In genomic region chr4:123577469-123578088, GRCm38 (mm10) we compare ENCODE assay signal across 14 mouse cellular contexts.
DNase-seq lines count a peak whose midpoint lies in the region; ATAC-seq and TF ChIP-seq lines count a peak whose summit lies in the region.
"Had no signal": no experiment of that assay in that cellular context is flagged by ENCODE, and none has a peak within 500 bp of the region (broad histone marks: within the 10 kb centered on the region; RNA-seq: fewer than 3 reads in every experiment).

No protein-coding gene starts in this region.

- no peak for TF ChIP-seq POLR2A in spleen, adult 2 months (IDR thresholded peaks at IDR 0.05; ENCODE audit: low read depth, low read length)
- no peak for TF ChIP-seq POLR2A in cerebellum, adult 2 months (IDR thresholded peaks at IDR 0.05; ENCODE audit: borderline replicate concordance, insufficient read depth, low read length)

- WGBS in embryonic facial prominence, embryonic 13.5 days = 37% methylated on average over 2 of the region's 2 CpGs
- WGBS in embryonic facial prominence, embryonic 10.5 days = 75% methylated on average over 2 of the region's 2 CpGs
- WGBS in spleen, adult 2 months = 1% methylated on average over 2 of the region's 2 CpGs
- 78% methylated on average over 2 of the region's 2 CpGs for WGBS in forebrain, embryonic 12.5 days
- 71% methylated on average over 2 of the region's 2 CpGs for WGBS in cerebellum, adult 2 months

- H3K9me3 ChIP-seq in embryonic facial prominence, embryonic 13.5 days = no peaks in the 10 kb centered on the region
- no peaks in the 10 kb centered on the region for H3K9me3 ChIP-seq in embryonic facial prominence, embryonic 10.5 days
- no peaks in the 10 kb centered on the region for H3K9me3 ChIP-seq in forebrain, embryonic 12.5 days
- H3K9me3 ChIP-seq: limb, embryonic 12.5 days had no signal

- peak overlapping the region; percentile 28; the same call in 1 of the 2 replicates for H3K27ac ChIP-seq in embryonic facial prominence, embryonic 13.5 days
- no peak overlapping the region for H3K27ac ChIP-seq in embryonic facial prominence, embryonic 10.5 days (replicated peaks)
- H3K27ac ChIP-seq in spleen, adult 2 months (ENCODE audit: insufficient read depth, low read length) = peak overlapping the region; percentile 88
- no peak overlapping the region for H3K27ac ChIP-seq in forebrain, embryonic 12.5 days
- no peak overlapping the region for H3K27ac ChIP-seq in cerebellum, adult 2 months (ENCODE audit: insufficient read depth, low read length)
- H3K27ac ChIP-seq: limb, embryonic 12.5 days had no signal

- no peaks in the 10 kb centered on the region for H3K27me3 ChIP-seq in embryonic facial prominence, embryonic 13.5 days
- no peaks in the 10 kb centered on the region for H3K27me3 ChIP-seq in embryonic facial prominence, embryonic 10.5 days (replicated peaks; ENCODE audit: low read depth, poor library complexity, severe bottlenecking)
- no peaks in the 10 kb centered on the region for H3K27me3 ChIP-seq in spleen, adult 2 months (ENCODE audit: control insufficient read depth, insufficient read depth, low read length)
- no peaks in the 10 kb centered on the region for H3K27me3 ChIP-seq in splenic B cell, adult 2 months (ENCODE audit: control insufficient read depth, insufficient read depth, low read length, poor library complexity, severe bottlenecking)
- no peaks in the 10 kb centered on the region for H3K27me3 ChIP-seq in forebrain, embryonic 12.5 days
- no peaks in the 10 kb centered on the region for H3K27me3 ChIP-seq in cerebellum, adult 2 months (ENCODE audit: control insufficient read depth, insufficient read depth, low read length)
- H3K27me3 ChIP-seq: limb, embryonic 12.5 days had no signal

- no peak for TF ChIP-seq CTCF in spleen, adult 2 months (IDR thresholded peaks at IDR 0.05; ENCODE audit: extremely low read depth, insufficient read depth, insufficient read length, insufficient replicate concordance)
- no peak for TF ChIP-seq CTCF in cerebellum, adult 2 months (IDR thresholded peaks at IDR 0.05; ENCODE audit: borderline replicate concordance, insufficient read depth, low read depth, low read length)

- DNase-seq in embryonic facial prominence, embryonic 10.5 days (ENCODE audit: low spot score) = no peak
- no peak for DNase-seq in spleen, adult 2 months (ENCODE audit: low read depth in 1 of 2, low spot score in 2 of 2)
- no peak for DNase-seq in spleen, postnatal 10 days (ENCODE audit: low spot score in 2 of 2)
- peak; percentile 50 for DNase-seq in splenic B cell, adult 2 months (ENCODE audit: low read depth, low spot score)
- no peak for DNase-seq in cerebellum, adult 2 months
- DNase-seq: cerebellum, postnatal 10 days; heart, postnatal 36 days; kidney, adult 2 months; lung, postnatal 14 days; spleen, adult 18-20 months had no signal

- H3K4me3 ChIP-seq in embryonic facial prominence, embryonic 13.5 days = no peak overlapping the region
- no peak overlapping the region for H3K4me3 ChIP-seq in embryonic facial prominence, embryonic 10.5 days
- H3K4me3 ChIP-seq in spleen, adult 2 months (ENCODE audit: extremely low read depth, insufficient read depth, insufficient read length) = no peak overlapping the region; the same call in 1 of the 2 replicates
- H3K4me3 ChIP-seq in forebrain, embryonic 12.5 days (replicated peaks) = no peak overlapping the region
- H3K4me3 ChIP-seq in cerebellum, adult 2 months (replicated peaks; ENCODE audit: insufficient read depth, low read depth, low read length) = no peak overlapping the region
- H3K4me3 ChIP-seq: limb, embryonic 12.5 days had no signal

- H3K4me1 ChIP-seq in embryonic facial prominence, embryonic 13.5 days = peaks cover 22% of the 10 kb centered on the region
- peaks cover 32% of the 10 kb centered on the region for H3K4me1 ChIP-seq in embryonic facial prominence, embryonic 10.5 days
- H3K4me1 ChIP-seq in spleen, adult 2 months (ENCODE audit: control insufficient read depth, insufficient read depth, insufficient read length) = peaks cover 16% of the 10 kb centered on the region
- H3K4me1 ChIP-seq in forebrain, embryonic 12.5 days = peaks cover 23% of the 10 kb centered on the region
- peaks cover 4% of the 10 kb centered on the region for H3K4me1 ChIP-seq in cerebellum, adult 2 months (ENCODE audit: control insufficient read depth, insufficient read depth, low read length)

- H3K9ac ChIP-seq in embryonic facial prominence, embryonic 13.5 days = no peak overlapping the region
- H3K9ac ChIP-seq in forebrain, embryonic 12.5 days = no peak overlapping the region
- H3K9ac ChIP-seq: limb, embryonic 12.5 days had no signal

- no peak for ATAC-seq in embryonic facial prominence, embryonic 13.5 days (ENCODE audit: insufficient number of reproducible peaks, insufficient read depth, low FRiP score, low TSS enrichment, low read depth)
- ATAC-seq in hematopoietic stem cell, adult 5-6 weeks (replicated peaks in 1 of 2; ENCODE audit: insufficient read depth in 1 of 2, low FRiP score in 2 of 2, low TSS enrichment in 1 of 2, low read depth in 1 of 2, poor library complexity in 2 of 2, severe bottlenecking in 2 of 2) = peak; percentile 40 to 61; a peak in 3 of 4 replicates
- ATAC-seq in forebrain, embryonic 12.5 days (ENCODE audit: low FRiP score) = no peak

- H3K36me3 ChIP-seq in embryonic facial prominence, embryonic 13.5 days = no peaks in the 10 kb centered on the region
- no peaks in the 10 kb centered on the region for H3K36me3 ChIP-seq in embryonic facial prominence, embryonic 10.5 days (replicated peaks)
- H3K36me3 ChIP-seq in spleen, adult 2 months (ENCODE audit: control insufficient read depth, insufficient read depth, low read length) = no peaks in the 10 kb centered on the region
- no peaks in the 10 kb centered on the region for H3K36me3 ChIP-seq in splenic B cell, adult 2 months (ENCODE audit: control insufficient read depth, insufficient read depth, low read length, poor library complexity, severe bottlenecking)
- no peaks in the 10 kb centered on the region for H3K36me3 ChIP-seq in forebrain, embryonic 12.5 days (replicated peaks)
- H3K36me3 ChIP-seq: limb, embryonic 12.5 days had no signal

- no peak overlapping the region for H3K4me2 ChIP-seq in embryonic facial prominence, embryonic 13.5 days
- no peak overlapping the region for H3K4me2 ChIP-seq in forebrain, embryonic 12.5 days
- H3K4me2 ChIP-seq: limb, embryonic 12.5 days had no signal

Comparison
In these comparisons a context has a peak if more than half of its experiments do, and no peak if none do; other contexts are left out.
1. H3K27ac ChIP-seq: peak in embryonic facial prominence, embryonic 13.5 days (single experiment) and spleen, adult 2 months (single experiment); none in embryonic facial prominence, embryonic 10.5 days (single experiment), forebrain, embryonic 12.5 days (single experiment) and cerebellum, adult 2 months (single experiment).
2. ATAC-seq: peak in hematopoietic stem cell, adult 5-6 weeks (2 of 2); none in embryonic facial prominence, embryonic 13.5 days (single experiment) and forebrain, embryonic 12.5 days (single experiment).